Mouse (Mus musculus) brown adipose tissue, adult 24 weeks (tissue): ENCODE measurements at regions not wholly inside any gene's neighbourhood (a gene's known extent, or its start where the extent isn't known, plus 50 kb on each side); places are given as distances from the start of the nearest gene placed in this dataset.

Experiments used
- H3K27ac ChIP-seq: fragments of 200-500 bp; replicated peaks from 2 replicates; pipeline ENCODE4 v1.5.1; 2012; ENCODE audit warnings: low read depth, mild to moderate bottlenecking, low read length
- H3K4me1 ChIP-seq: fragments of 200-500 bp; 2 replicates; pipeline ENCODE4 v1.6.1; 2012; ENCODE audit warnings: low read length, mixed read lengths; ENCODE audit not compliant: control insufficient read depth, insufficient read depth, insufficient read length
- H3K4me3 ChIP-seq: fragments of 200-500 bp; 2 replicates; pipeline ENCODE4 v1.5.1; 2012; ENCODE audit warnings: low read depth, mild to moderate bottlenecking, low read length, moderate library complexity; ENCODE audit not compliant: insufficient read depth

GRCm38 (mm10) chr4:131486821-131487220 is 351.3 kb downstream of the Ptpru start:
- no peaks in the 10 kb centered on the region for H3K4me1 ChIP-seq
- no peak overlapping the region for H3K27ac ChIP-seq
- no peak overlapping the region for H3K4me3 ChIP-seq

- Histone ChIP-seq H3K4me1 (no peaks in the 10 kb centered on the region), H3K4me3 (no peak overlapping the region), H3K27ac (no peak overlapping the region)
These were observed 349.8 kb downstream of the Ptpru start for GRCm38 (mm10) chr4:131488246-131488645.

GRCm38 (mm10) chr4:131489056-131489455 is 349.0 kb downstream of the Ptpru start:
- Histone ChIP-seq H3K27ac (no peak overlapping the region), H3K4me1 (no peaks in the 10 kb centered on the region), H3K4me3 (no peak overlapping the region)

GRCm38 (mm10) chr4:131491960-131492359 is 346.1 kb downstream of the Ptpru start:
- Histone ChIP-seq H3K4me3 (no peak overlapping the region), H3K4me1 (no peaks in the 10 kb centered on the region), H3K27ac (no peak overlapping the region)

- no peak overlapping the region for H3K4me3 ChIP-seq
- H3K27ac ChIP-seq = no peak overlapping the region
- no peaks in the 10 kb centered on the region for H3K4me1 ChIP-seq
These were observed 344.4 kb downstream of the Ptpru start for GRCm38 (mm10) chr4:131493726-131494125.

GRCm38 (mm10) chr4:131496900-131497299 is 341.2 kb downstream of the Ptpru start:
- no peak overlapping the region for H3K4me3 ChIP-seq

GRCm38 (mm10) chr4:131500928-131501650 is 337.0 kb downstream of the Ptpru start:
- no peak overlapping the region for H3K27ac ChIP-seq
- H3K4me3 ChIP-seq = no peak overlapping the region
- H3K4me1 ChIP-seq = no peaks in the 10 kb centered on the region

More at GRCm38 (mm10) chr4:131496900-131497299, 341.2 kb downstream of the Ptpru start:
- Histone ChIP-seq H3K27ac (no peak overlapping the region), H3K4me1 (no peaks in the 10 kb centered on the region)

- no peak overlapping the region for H3K27ac ChIP-seq
- no peak overlapping the region for H3K4me3 ChIP-seq
- no peaks in the 10 kb centered on the region for H3K4me1 ChIP-seq
These were observed 329.9 kb downstream of the Ptpru start for GRCm38 (mm10) chr4:131508154-131508553.

GRCm38 (mm10) chr4:131511586-131511985 is 326.5 kb downstream of the Ptpru start:
- Histone ChIP-seq H3K27ac (no peak overlapping the region), H3K4me1 (no peaks in the 10 kb centered on the region), H3K4me3 (no peak overlapping the region)

GRCm38 (mm10) chr4:131512768-131513167 is 325.3 kb downstream of the Ptpru start:
- Histone ChIP-seq H3K27ac (no peak overlapping the region), H3K4me3 (no peak overlapping the region), H3K4me1 (no peaks in the 10 kb centered on the region)

- no peaks in the 10 kb centered on the region for H3K4me1 ChIP-seq
These were observed 317.3 kb downstream of the Ptpru start for GRCm38 (mm10) chr4:131520636-131521306.

GRCm38 (mm10) chr4:131521307-131521651 is 316.8 kb downstream of the Ptpru start:
- Histone ChIP-seq H3K4me3 (no peak overlapping the region), H3K4me1 (no peaks in the 10 kb centered on the region), H3K27ac (no peak overlapping the region)

More at GRCm38 (mm10) chr4:131520636-131521306, 317.3 kb downstream of the Ptpru start:
- no peak overlapping the region for H3K4me3 ChIP-seq
- H3K27ac ChIP-seq = no peak overlapping the region

- Histone ChIP-seq H3K4me3 (no peak overlapping the region), H3K4me1 (no peaks in the 10 kb centered on the region), H3K27ac (no peak overlapping the region)
These were observed 312.9 kb downstream of the Ptpru start for GRCm38 (mm10) chr4:131525236-131525635.

GRCm38 (mm10) chr4:131530491-131530890 is 307.6 kb downstream of the Ptpru start:
- no peaks in the 10 kb centered on the region for H3K4me1 ChIP-seq
- H3K27ac ChIP-seq = no peak overlapping the region
- H3K4me3 ChIP-seq = no peak overlapping the region

GRCm38 (mm10) chr4:131531003-131531402 is 307.1 kb downstream of the Ptpru start:
- Histone ChIP-seq H3K4me1 (no peaks in the 10 kb centered on the region), H3K27ac (no peak overlapping the region), H3K4me3 (no peak overlapping the region)

- Histone ChIP-seq H3K27ac (no peak overlapping the region), H3K4me1 (no peaks in the 10 kb centered on the region), H3K4me3 (no peak overlapping the region)
These were observed 303.3 kb downstream of the Ptpru start for GRCm38 (mm10) chr4:131534831-131535230.
